In the genomic region with DNA sequence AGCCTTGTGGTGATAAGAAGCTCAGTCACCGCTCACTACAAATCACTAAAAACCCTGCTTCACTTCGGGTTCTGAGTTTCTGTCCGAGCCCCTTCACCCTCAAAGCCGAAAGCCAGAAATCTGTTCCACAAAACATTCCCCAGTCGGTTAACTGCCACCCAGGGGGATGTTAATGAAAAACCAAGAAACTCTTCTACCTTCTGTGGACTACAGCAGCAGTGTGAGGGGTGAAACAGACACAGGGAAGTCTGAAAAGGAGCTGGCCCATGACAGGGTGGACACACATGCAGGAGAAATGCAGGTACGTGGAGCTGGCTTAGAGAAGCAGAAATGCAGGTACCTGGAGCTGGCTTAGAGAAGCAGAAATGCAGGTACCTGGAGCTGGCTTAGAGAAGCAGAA, we compare ENCODE assay signal across 15 mouse cellular contexts.
"Had no signal": no experiment of that assay in that cellular context is flagged by ENCODE, and none has a peak within 500 bp of the region (broad histone marks: within the 10 kb centered on the region; RNA-seq: fewer than 3 reads in every experiment).

No protein-coding gene starts in this region.

- H3K27ac ChIP-seq: limb, embryonic 12.5 days; liver, embryonic 13.5 days; lung, embryonic 15.5 days; midbrain, embryonic 12.5 days; neural tube, embryonic 13.5 days; stomach, embryonic 15.5 days had no signal

- H3K27me3 ChIP-seq: limb, embryonic 12.5 days; liver, embryonic 13.5 days; lung, embryonic 15.5 days; midbrain, embryonic 12.5 days; neural tube, embryonic 13.5 days; stomach, embryonic 15.5 days had no signal

- H3K9ac ChIP-seq: limb, embryonic 12.5 days; liver, embryonic 13.5 days; liver, postnatal 0 days; lung, embryonic 15.5 days; midbrain, embryonic 12.5 days; neural tube, embryonic 13.5 days; stomach, embryonic 15.5 days had no signal

- H3K4me2 ChIP-seq: limb, embryonic 12.5 days; liver, embryonic 13.5 days; lung, embryonic 15.5 days; midbrain, embryonic 12.5 days; neural tube, embryonic 13.5 days; stomach, embryonic 15.5 days had no signal

- H3K36me3 ChIP-seq: limb, embryonic 12.5 days; liver, embryonic 13.5 days; lung, embryonic 15.5 days; midbrain, embryonic 12.5 days; neural tube, embryonic 13.5 days; stomach, embryonic 15.5 days had no signal

- H3K4me1 ChIP-seq: limb, embryonic 12.5 days; lung, embryonic 15.5 days; midbrain, embryonic 12.5 days; neural tube, embryonic 13.5 days; stomach, embryonic 15.5 days had no signal

- H3K4me3 ChIP-seq: limb, embryonic 12.5 days; liver, embryonic 13.5 days; lung, embryonic 15.5 days; midbrain, embryonic 12.5 days; neural tube, embryonic 13.5 days; stomach, embryonic 15.5 days had no signal

- ATAC-seq: intestine, postnatal 0 days; liver, postnatal 0 days; midbrain, embryonic 16.5 days had no signal

- DNase-seq: layer of hippocampus, adult 9-11 months; layer of hippocampus, postnatal 36 days; liver; liver, embryonic 13.5 days; liver, postnatal 0 days; lung, postnatal 14 days; right cerebral cortex, postnatal 14 days; thymus, postnatal 4 days had no signal

- H3K9me3 ChIP-seq: limb, embryonic 12.5 days; liver, embryonic 13.5 days; lung, embryonic 15.5 days; midbrain, embryonic 12.5 days; neural tube, embryonic 13.5 days; stomach, embryonic 15.5 days had no signal
